Mouse (Mus musculus) B cell, adult 62 days (primary cell): ENCODE measurements around the gene Olfr171. TPM values are rescaled to one million over a fixed set of nuclear protein-coding genes. Genes with fewer than 3 reads are reported as not detected.

Experiments
- total RNA-seq: library from RNA; stranded (reverse); gene quantifications from 4 replicates; pipeline ENCODE4 v1.2.4, GENCODE M21; 2023

Gene Olfr171
- total RNA-seq, result not detected in 4 replicates

GRCm38 (mm10) chr16:19629816-19630215, at the start of gene Olfr171:
TSS of gene Olfr171 (minus strand) at chr16:19629916.

DNA sequence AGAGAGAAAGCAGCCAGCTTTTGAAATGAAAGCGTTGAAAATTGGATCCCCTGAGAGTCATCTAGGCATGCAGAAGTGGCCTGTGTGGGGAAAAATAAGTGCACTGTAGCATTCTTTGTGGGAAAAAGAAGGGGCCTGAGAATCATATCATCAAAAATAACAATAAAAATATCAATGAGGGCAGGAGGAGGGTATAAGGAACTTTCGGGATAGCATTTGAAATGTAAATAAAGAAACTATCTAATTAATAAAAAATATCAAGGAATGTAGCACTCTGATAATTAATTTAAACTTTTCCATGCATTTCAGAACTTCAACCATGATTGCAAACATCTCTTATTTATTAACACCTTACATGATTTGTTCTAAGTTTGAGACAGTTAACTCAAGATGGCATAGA, 17.9 kb downstream of the Olfr171 start, which contains the start of gene Olfr170:
TSS of gene Olfr170 (minus strand) at position 101 of the 400 bp plus-strand sequence.

Other genes with a start within 250 kb of the Olfr171 start
- not detected in 4 replicates for gene Olfr165, start 206.8 kb downstream of the Olfr171 start, total RNA-seq
- gene Olfr166, start 146.2 kb downstream of the Olfr171 start, total RNA-seq, result 0.30 to 0.95 TPM (median 0.63 TPM) in 4 replicates
- not detected in 4 replicates for gene Olfr167, start 107.7 kb downstream of the Olfr171 start, total RNA-seq
- gene Olfr168, start 94.4 kb downstream of the Olfr171 start, total RNA-seq, result not detected in 4 replicates
- gene Olfr169, start 58.1 kb downstream of the Olfr171 start, total RNA-seq, result not detected in 4 replicates
- gene Olfr170, start 18.0 kb downstream of the Olfr171 start, total RNA-seq, result not detected in 4 replicates
- 0.39 to 1.0 TPM (median 0.69 TPM) in 4 replicates for gene Lamp3, start 76.5 kb upstream of the Olfr171 start, total RNA-seq
- gene B3gnt5, start 130.3 kb upstream of the Olfr171 start, total RNA-seq, result 196 to 217 TPM (median 208 TPM) in 4 replicates